Mouse (Mus musculus): ENCODE measurements around the gene Rpl10-ps3. TPM values are rescaled to one million over a fixed set of nuclear protein-coding genes. Genes with fewer than 3 reads are reported as not detected.

Rpl10-ps3 gene
- polyA plus RNA-seq, 1 experiment from 2014 or later: 226 TPM

DNA sequence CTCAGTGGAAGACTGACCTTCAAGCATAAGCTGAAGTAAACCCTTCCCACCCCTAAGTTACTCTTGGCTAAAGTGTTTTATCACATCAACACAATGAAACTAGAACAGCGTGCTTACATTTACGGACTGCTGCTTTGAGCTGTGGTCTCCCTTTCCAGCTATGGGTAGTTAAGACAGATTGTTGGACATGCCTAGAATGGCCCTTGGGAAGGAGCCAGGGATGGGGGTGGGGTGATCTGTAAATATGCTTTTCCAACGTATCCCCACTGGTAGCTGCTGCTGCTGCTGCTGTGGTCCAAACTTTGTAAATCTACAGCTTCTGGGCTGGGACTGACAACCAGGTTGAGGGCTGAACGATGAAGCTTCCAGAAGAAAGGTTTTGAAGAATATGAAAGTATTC lies 40.8 kb downstream of the Rpl10-ps3 start:
- Histone ChIP-seq H3K4me1 (ENCODE audit: control insufficient read depth, insufficient read depth, low read length) (no peaks in the 10 kb centered on the region), H3K9ac (ENCODE audit: low read depth, low read length) (no peak overlapping the region), H3K9me3 (replicated peaks; ENCODE audit: control insufficient read depth, low read length) (no peaks in the 10 kb centered on the region; the same call in 1 of the 2 replicates), H3K4me3 (ENCODE audit: low read depth, low read length) (no peak overlapping the region), H3K27me3 (ENCODE audit: control insufficient read depth, insufficient read depth, low read length) (no peaks in the 10 kb centered on the region), H3K27ac (ENCODE audit: low read depth, low read length) (no peak overlapping the region), H3K4me2 (no peak overlapping the region), H3K36me3 (ENCODE audit: control insufficient read depth, insufficient read depth, low read length) (no peaks in the 10 kb centered on the region)
- 73% methylated on average over 4 of the region's 4 CpGs for WGBS (ENCODE audit: insufficient replicate concordance)
- no peak for ATAC-seq (replicated peaks; ENCODE audit: insufficient number of reproducible peaks, low FRiP score, low TSS enrichment)

DNA sequence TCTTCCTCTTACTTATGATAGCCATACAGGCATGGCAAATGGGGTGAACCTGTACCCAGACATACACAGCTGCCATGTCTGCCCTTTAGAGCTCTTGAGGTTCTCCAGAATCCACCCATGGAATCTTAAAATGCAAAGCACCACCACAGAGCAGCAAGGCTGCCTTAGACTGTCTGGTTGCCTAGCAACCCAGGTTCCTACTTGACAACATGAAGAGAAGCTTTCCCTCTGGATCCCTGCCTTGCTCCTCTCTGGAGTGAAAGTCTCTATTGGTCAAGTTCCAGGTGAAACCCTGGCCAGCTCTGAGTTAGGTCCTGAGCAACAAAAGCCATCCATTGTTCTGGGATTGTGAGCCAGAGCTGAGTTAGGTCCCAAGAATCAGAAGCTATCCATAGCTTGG lies 43.0 kb downstream of the Rpl10-ps3 start:
- H3K9ac ChIP-seq (ENCODE audit: low read depth, low read length): no peak overlapping the region
- H3K27ac ChIP-seq (ENCODE audit: low read depth, low read length): no peak overlapping the region
- no peaks in the 10 kb centered on the region for H3K36me3 ChIP-seq (ENCODE audit: control insufficient read depth, insufficient read depth, low read length)
- ATAC-seq (replicated peaks; ENCODE audit: insufficient number of reproducible peaks, low FRiP score, low TSS enrichment): no peak
- no peaks in the 10 kb centered on the region for H3K9me3 ChIP-seq (replicated peaks; ENCODE audit: control insufficient read depth, low read length)
- H3K4me1 ChIP-seq (ENCODE audit: control insufficient read depth, insufficient read depth, low read length): no peaks in the 10 kb centered on the region
- no peak overlapping the region for H3K4me2 ChIP-seq
- no peak overlapping the region for H3K4me3 ChIP-seq (ENCODE audit: low read depth, low read length)
- H3K27me3 ChIP-seq (ENCODE audit: control insufficient read depth, insufficient read depth, low read length): no peaks in the 10 kb centered on the region

DNA sequence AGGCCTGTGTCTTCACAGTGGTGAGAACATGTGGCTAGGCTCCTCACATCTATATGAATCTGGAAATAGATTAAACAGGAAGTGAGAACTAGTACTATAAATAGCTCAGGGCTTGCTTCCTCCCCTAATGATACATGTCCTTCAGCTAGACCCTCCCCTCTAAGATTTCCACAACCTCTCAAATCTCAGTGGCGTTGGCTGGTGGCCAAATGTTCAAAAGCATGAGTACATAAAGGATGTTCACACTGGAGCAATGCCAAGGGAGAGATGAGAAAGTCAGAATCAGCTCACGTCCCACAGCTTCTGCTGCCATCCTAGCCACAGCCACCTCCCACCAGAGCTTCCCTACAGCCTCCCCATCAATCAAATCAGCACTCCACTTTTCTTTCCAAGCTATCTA lies 46.4 kb downstream of the Rpl10-ps3 start:
- 33% methylated on average over 2 of the region's 2 CpGs for WGBS (ENCODE audit: insufficient replicate concordance)
- no peaks in the 10 kb centered on the region for H3K4me1 ChIP-seq (ENCODE audit: control insufficient read depth, insufficient read depth, low read length)
- no peak overlapping the region for H3K4me3 ChIP-seq (ENCODE audit: low read depth, low read length)
- no peak overlapping the region for H3K27ac ChIP-seq (ENCODE audit: low read depth, low read length)
- ATAC-seq (replicated peaks; ENCODE audit: insufficient number of reproducible peaks, low FRiP score, low TSS enrichment): no peak
- H3K9ac ChIP-seq (ENCODE audit: low read depth, low read length): no peak overlapping the region
- H3K36me3 ChIP-seq (ENCODE audit: control insufficient read depth, insufficient read depth, low read length): no peaks in the 10 kb centered on the region
- H3K9me3 ChIP-seq (replicated peaks; ENCODE audit: control insufficient read depth, low read length): no peaks in the 10 kb centered on the region
- no peaks in the 10 kb centered on the region for H3K27me3 ChIP-seq (ENCODE audit: control insufficient read depth, insufficient read depth, low read length)
- no peak overlapping the region for H3K4me2 ChIP-seq

Other genes with a start within 250 kb of the Rpl10-ps3 start
- gene Plet1, start 149.6 kb upstream of the Rpl10-ps3 start, polyA plus RNA-seq (2014; fragmentation: Nextera tagmentation; extraction: Ambion mirVana): 0.23 and 1.0 TPM in 2 replicates
- 83.3 and 87.9 TPM in 2 replicates for gene Pts, start 183.8 kb upstream of the Rpl10-ps3 start, polyA plus RNA-seq (2014; fragmentation: Nextera tagmentation; extraction: Ambion mirVana)
- 5.5 and 5.8 TPM in 2 replicates for gene Il18, start 209.9 kb upstream of the Rpl10-ps3 start, polyA plus RNA-seq (2014; fragmentation: Nextera tagmentation; extraction: Ambion mirVana)
- 0.10 and 0.20 TPM in 2 replicates for gene Bco2, start 210.2 kb upstream of the Rpl10-ps3 start, polyA plus RNA-seq (2014; fragmentation: Nextera tagmentation; extraction: Ambion mirVana)
- gene Tex12, start 216.4 kb upstream of the Rpl10-ps3 start, polyA plus RNA-seq (2014; fragmentation: Nextera tagmentation; extraction: Ambion mirVana): not detected in 2 replicates